Mouse (Mus musculus): ENCODE data around the gene Spata18.

Spata18 gene

DNA sequence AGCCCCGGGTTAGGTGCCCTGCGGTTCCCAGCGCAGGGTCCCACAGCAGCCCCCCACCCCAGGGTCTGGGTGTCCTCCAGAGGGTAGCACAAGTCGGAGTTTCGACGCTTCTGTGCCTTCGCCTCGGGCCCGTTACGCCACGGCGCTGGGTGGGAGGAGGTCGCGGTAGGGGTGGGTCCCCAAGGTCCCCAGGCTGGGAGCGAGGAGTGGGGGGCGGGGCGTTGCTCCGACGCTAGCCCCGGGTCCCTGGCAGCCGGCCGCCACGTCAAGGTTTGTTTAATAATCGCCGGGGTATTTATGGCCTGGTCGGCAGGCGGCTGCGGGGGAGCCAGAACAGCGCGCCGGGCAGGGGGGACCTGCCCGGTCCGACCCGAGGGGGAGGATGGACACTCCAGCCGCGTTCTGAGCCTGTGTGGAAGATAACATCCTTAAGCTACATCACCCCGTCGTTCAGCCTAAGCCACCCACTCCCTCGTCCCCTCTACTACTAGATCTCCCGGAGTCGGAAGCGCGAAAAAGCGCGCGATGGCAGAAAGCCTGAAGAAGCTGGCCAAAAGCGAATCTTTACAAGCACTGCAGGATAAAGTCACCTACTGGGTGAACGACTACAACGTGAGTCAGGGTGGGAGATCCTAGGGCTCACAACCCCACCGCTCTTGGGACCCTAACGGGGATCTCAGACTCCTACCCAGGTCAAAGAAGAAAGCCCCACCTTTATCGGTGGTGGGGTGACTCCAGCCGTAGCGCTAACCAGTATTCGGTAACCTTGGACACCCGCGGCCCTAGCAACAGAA, at the start of gene Spata18:
Gene Spata18, plus strand, starts transcription at position 319 of the 794 bp plus-strand sequence.
- no peak for DNase-seq (ENCODE audit: low read depth)

DNA sequence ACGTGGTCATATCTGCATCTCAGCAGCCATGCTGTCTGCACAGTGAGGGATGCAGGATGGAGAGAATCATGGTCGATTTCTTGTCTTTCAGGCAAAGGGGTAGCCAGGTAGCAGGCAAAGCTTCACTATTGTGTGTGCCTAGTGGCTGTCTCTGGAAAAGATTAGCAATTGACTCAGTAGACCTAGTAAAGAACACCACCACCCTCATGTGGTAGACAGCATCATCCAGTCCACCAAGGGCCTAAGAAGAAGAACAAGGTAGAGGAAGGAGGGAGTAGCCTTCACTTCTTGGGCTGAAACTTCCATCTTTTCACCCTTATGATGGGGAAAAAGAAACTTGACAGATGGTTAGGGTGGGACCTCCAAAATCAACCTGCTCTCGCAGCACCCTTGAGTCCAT, 48.3 kb upstream of the Spata18 start:
- DNase-seq (ENCODE audit: low read depth): no peak

DNA sequence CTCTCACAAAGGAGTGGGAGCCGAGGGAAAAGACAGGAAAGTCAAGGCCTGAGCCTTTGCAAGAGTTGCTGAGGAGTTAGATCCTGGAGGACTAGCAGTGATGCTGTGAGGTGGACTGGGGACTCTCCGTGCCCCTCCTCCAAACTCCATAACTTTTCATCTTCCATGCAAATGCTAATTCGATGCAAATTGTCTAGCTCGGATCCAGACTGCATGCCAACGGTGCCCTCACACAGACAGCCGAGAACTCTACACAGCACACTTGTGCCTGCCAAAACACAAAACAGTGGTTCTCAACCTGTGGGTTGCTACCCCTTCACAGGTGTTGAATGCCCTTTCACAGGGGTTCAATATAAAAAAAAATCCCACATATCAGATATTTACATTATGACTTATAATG, 46.6 kb upstream of the Spata18 start:
- no peak for DNase-seq (ENCODE audit: low read depth)

DNA sequence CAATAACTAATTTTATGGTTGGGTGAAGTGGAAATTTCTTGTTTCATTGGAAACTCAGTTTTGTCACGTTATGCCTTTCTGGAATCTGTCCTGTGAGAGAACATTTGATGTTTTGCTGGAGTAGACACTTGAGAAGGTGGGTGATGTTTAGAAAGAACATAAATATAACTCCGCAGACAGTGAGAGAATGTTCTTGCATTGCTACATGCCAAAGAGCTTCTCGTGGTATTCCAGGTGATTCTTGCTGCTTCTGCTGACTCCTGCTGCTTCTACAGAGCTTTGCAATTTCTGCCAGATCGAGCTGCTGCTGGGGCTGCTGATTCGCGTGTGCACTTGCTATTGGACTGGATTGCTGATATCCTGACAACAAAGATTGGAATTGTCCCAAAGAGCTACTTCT, 46.2 kb upstream of the Spata18 start:
- DNase-seq (ENCODE audit: low read depth): no peak

DNA sequence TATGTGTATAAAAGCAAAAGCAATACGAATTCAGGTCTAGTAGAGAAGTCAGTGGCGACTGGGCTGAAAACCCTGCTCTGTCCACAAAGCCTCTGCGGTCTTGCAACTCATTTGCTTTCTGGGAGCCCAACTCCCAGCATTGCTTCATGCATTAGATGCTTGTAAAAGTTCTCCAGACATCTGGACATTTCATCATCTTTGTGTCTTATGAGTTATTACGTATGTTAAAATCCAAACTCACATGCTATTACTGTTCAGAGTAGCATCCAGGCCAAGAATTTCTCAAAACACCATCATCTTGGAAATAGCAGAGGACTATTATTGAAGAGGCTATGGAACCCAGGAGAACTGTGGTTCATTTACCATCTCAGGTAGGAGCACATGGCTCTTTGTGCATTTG, 40.1 kb upstream of the Spata18 start:
- DNase-seq (ENCODE audit: low read depth): no peak

DNA sequence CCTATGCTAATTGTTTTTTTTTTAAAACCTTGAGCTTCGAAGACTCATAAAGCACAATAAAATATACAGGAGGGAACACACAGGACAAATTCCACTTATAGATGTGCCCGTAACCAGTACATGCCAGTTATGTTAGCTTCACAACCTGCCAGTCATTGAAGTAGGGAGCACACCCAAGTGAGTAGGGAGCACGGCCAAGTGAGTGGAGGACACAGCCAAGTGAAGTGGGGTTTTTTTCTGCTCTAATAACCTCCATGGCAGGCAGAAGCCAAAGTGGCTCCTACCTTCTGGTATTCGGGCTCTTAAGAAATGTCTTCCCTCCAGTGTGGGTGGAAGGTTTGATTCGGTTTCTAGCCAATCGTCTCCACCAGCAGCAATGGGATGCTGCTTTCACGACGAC, 37.9 kb upstream of the Spata18 start:
- DNase-seq (ENCODE audit: low read depth): no peak

DNA sequence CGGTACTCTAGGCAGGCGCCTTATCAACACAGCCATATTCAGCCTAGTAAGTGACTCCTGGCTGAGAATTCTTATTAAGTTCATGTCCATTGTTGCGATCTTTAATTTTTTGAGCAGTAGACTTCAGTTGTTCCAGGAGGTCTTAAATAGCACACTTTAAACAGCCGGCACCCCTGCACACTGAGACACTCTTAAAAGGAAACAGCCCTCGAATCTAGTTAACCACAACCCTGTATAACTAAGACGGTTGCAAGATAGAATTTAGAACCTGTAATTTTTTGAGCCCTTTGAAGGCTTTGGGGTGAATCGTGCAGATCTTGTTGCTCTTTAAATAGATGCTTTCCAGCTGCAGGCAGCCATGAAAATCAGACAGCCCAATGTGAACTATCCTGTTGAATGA, 36.0 kb upstream of the Spata18 start:
- no peak for DNase-seq (ENCODE audit: low read depth)

DNA sequence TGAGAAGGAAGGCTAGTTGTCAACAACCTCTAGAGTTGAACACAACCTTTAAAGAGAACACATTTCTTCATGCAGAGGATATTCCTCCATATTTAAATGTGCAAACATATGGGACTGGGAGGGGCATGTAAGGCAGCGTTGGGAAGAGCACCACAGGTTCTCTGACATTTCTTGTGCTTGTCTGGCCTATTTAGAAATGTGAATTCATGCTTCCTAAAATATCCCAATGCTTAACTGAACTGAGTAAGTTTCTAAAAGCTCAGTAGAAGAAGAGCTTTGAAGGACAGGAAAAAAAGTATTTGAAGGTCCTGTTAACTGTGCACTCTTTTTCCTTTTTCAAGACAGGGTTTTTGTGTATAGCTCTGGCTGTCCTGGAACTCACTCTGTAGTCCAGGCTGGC, 32.2 kb upstream of the Spata18 start:
- no peak for DNase-seq (ENCODE audit: low read depth)

DNA sequence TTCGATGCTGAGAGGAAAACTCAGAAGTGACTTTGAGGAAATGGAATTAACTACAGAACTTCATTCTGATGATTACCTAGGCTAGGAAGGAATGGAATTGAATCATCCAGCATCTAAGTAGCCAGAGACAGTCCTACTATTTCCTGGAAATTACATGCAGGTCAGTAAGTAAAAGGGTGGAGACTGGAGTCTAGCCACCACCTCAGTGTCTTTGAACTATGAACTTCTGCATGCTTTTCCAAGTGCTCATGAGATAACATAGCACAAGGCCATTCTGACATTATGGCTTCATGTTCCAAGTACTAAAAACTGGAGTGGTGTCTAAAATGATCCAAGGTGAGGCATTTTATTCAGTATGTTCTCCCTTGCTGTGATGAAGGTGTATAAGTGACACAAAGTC, 25.7 kb upstream of the Spata18 start:
- DNase-seq (ENCODE audit: low read depth): no peak

DNA sequence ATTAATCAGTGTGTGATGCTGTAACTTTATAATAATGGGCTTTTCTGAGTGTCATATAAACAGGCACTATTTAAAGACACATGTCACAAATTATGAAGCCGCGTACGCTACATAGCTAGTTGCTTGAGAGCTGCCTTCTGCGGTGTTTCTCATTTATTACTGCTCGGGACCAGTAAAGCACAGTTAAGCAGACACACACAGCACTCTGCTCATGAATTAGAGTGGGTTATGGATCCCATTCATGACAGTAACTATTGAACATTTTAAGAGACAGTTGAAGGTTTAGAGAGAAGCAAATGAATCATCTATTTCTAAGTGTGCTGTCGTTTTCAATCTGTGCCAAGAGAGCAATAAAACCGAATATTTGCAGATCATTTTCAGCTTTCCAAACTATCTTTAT, 24.3 kb upstream of the Spata18 start:
- DNase-seq (ENCODE audit: low read depth): no peak

DNA sequence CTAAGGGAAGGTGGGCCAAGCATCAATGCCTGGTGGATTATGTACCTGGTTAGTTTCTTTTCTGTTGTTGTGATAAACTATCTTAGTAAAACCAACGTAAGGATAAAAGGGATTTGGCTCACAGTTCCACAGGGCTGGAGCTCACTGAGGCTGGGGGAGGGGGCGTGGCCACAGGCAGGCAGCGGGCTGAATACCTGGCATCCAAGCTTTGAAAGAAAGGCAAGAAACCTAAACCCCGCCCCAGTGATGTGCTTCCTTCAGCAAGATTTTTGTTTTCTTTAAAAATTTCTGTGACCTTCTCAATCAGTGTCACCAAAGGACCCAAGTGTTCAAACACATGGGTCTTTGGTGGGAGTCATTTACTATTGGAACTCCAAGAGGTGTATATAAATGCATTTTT, 23.6 kb upstream of the Spata18 start:
- DNase-seq (ENCODE audit: low read depth): no peak

DNA sequence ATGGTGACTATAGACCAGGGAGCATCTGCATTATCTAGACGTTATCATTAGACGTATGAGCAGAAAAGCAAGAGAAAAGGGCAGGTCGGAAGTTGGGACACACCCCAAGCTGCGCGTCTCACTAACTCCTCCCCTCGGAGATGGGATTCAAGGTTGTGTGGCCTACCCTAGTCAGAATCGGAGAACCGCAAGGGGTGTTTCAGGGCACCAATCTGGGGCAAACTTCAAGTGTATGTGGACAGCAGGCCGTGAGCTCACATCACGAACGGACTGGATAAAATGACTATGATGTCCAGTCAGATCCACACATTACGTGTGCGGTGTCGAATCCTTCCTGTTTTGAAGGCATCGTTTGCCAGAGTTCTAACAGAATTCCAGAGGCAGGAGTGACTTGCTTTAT, 23.2 kb upstream of the Spata18 start:
- no peak for DNase-seq (ENCODE audit: low read depth)

DNA sequence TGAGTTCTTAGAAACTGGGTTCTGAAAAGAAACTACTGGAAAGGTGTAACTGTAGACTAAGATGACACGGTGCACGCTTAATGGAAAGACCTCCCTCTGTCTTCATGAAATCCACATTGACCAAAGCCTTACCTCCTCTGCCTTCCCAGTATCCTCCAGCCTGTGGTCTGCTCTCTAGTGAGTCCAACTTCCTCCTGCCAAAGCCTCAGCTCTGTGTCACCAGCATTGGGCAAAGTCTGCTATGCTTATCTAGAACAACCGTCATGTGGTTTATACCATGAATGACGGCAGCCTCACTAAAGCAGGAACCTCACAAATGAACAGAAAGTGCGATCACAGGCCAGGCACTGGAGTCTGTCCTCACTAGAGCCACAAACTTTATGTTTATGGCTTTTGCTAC, 21.0 kb upstream of the Spata18 start:
- no peak for DNase-seq (ENCODE audit: low read depth)

DNA sequence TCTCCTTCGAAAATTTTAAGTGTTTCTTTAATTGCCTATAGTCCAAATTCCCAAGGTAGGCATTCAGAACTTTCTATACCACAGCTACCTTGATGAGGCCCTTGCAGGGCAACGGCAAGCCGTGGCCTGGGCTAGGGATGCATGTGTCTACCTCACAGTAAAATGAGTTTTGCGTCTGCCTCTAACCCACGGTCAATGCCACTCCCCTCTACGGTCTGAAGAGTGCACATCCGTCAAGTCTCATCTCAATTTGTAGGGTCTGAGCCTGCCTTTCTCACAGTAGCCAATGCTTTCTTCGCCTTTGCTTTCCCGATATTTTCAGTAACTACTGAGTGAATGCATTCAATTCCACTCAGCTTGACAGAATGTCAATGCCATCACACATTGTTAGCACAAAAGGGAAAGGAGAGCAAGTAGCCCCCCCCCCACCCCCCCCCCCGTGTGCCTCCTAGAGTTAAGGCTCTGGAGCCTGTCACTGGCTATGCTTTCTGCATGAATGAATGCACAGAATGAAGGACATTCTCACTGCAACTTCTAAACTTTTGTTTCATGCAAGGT, 20.1 kb upstream of the Spata18 start:
- DNase-seq (ENCODE audit: low read depth): no peak

DNA sequence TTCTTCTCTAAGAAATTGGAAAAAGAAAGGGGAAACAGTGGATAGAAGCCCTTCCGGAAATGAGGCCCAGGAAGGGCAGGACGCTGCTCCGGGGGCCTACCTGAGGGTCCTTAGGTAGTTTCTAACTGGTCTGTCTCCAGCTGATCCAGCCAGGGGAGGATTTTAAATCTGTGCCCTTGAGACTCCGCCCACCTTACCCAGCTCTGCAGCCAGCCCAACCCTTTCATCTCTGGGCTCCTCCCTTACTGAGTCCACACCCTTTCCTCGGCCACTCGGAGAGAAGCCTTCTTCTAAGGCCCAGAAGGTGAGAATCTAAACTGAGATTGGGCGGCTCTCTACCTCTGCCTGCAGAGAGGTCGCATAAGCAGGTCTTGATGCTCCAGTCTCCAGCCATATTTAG, 18.9 kb upstream of the Spata18 start, which contains the start of gene Lrrc66:
Gene Lrrc66, minus strand, starts transcription at position 236 of the 400 bp plus-strand sequence.
- DNase-seq (ENCODE audit: low read depth): no peak

DNA sequence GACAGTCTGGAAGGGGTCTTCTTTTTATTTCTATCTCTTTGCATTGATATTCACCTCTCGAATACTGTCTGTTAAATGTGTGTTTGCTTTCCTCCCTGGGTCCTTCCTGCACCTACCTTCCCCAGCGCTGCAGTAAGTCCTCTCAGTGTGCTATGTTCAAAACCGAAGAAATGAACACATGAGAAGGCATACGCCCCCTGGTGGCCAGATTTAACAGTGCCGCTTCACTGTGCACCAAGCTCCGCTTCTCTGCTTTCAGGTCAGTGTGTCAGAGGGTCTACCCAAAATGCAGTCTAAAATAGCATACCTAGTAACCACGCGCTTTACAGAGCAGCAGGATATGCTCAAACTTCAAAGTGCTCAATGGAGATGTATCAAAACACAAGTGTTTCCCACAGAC, 18.0 kb upstream of the Spata18 start:
- DNase-seq (ENCODE audit: low read depth): peak; percentile 27

DNA sequence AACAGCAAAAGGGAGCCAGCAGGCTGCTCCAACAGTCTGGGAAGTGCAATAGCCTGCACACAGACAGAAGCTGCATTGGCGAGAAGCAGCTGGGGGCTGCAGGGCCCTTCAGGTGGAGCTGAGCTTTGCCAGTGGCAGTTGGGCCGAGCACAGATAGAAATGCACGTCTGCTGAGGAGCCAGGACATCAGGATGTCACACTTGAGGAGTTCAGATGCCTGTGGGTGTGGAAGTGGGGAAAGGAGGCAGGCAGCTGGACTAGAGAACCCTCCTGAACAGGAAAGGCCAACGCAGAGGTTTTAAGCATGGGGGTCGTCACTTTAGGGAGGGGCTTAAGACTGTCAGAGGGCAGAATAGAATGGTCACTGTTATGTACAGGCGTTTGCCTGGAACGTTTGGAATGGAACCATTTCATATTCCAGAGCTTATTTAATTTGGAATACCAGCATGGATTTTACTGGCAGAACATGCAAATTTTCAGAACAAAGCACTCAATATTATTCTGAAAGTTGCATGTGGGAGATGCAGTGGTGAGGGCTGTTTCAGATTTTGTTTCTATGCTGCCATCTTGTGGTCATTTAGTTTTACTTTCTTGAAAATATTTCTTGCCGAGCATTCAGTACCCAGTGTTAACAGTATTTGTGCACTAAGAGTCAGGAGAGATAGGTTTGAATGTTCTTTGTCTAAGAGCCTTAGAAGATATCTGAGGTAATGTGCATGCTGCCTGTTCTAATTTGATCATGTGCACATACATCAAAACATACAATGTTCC, 13.7 kb upstream of the Spata18 start:
- no peak for DNase-seq (ENCODE audit: low read depth)

DNA sequence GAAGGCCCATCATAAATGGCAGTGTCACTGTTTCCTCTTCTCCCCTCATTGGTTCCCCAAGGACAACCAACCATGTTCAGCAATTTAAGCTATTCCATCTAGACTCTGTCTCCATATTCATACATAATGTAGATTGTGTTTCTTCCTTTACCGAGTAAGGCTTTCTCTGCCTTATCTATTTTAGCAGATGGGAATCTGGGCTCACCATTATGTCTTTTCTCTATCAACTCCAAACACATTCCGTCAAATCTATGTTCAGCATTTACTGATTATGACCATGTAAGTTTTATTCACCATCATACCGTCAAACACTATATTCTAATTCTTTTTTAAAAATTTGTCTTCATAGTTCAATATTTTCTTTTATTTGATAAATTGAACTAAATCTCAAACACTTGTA, 10.1 kb upstream of the Spata18 start:
- no peak for DNase-seq (ENCODE audit: low read depth)

DNA sequence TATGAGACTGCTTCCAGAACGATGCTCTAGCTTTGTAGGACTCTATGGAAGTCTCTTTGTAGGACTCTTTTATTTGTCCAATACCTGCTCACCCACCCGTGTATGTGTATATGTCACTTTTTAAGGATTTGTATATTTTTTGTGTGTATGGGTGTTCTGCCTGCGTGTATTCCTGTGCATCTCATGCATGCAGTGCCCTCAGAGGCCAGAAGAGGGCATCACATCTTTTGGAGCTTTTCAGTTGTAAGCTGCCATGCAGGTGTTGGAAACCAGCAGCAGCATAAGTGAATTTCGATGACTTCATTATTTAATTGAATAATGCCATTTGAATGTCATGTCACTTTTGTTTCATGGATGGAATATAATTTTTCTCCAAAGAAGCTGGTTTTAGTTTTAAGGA, 9.1 kb upstream of the Spata18 start:
- DNase-seq (ENCODE audit: low read depth): no peak

DNA sequence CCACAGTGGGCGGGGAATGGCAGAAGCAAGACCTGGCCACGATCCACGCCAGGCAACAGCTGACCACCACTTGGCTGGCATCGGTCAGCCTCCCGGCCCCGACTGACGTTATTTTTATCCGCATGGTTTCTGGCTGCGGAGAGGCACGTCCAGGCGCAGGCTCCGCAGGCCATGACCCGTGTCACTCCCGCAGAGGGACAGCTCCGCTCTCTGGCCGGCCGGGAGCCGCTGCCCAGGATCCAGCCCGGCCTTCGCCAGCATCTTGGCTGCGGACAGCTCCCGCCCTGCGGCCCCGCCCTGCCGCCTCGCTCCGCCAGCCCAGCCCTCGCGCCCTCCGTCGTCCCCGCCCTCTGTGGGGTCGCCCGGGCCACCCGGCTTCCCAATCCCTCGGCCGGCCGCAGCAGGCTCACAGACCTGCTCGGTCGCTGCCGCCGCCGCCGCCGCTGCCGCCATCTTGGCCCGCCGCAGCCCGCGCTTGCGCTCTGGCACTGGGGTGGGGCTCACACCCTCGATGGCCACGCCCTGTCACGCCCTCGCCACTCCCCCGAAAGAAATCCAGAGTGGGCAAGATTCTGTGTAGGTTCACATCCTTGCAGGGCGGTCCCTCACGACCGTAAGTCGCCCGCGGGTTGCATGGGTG, 3.8 kb upstream of the Spata18 start, which contains the start of gene Sgcb:
Gene Sgcb, minus strand, starts transcription at position 530 of the 640 bp plus-strand sequence.
- DNase-seq (ENCODE audit: low read depth): no peak

DNA sequence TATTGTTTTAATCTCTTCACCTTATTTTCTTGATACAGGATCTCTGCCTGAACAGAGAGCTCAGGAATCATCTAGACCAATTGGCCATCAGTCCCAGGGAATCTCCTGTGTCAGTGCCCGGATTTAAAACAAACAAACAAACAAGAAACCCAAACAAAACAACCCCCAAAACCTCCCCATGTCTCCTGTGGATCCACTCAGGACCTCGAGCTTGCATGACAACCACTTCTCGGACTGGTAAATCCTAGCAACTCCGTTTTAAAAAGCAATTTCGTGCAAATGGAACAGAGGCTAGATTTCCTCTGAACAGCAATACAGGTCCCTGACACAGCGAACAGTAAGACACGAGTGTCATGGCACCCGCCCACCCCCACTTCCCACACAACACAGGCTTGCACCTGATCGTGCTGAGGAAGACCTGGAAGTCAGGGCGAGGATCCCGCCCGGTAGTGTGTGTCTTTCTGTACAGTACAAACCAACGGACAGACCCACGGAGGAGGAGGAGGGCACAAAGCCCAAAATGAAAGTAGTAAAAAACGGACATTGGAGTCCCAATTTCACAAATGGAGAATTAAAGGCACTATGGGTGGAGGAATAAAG, 714 bp upstream of the Spata18 start:
- DNase-seq (ENCODE audit: low read depth): no peak

DNA sequence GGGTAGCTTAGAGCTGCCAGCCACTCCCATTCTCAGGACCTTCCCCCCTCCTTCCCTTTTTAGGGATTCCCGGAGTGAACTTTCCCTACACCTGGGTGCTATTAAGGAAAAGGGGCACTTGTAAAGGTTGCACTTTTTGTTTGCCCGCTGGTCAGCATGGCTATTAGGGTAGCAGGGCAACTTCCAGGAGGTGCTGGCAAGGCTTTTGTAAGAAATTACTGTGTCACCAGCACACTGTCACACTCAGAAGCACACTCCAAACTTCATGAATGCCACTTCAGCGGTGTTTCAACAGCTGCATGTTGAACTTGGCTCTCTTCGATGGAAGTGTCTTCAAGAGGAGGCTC, 649 bp downstream of the Spata18 start:
- DNase-seq (ENCODE audit: low read depth): no peak
